In the genomic region with DNA sequence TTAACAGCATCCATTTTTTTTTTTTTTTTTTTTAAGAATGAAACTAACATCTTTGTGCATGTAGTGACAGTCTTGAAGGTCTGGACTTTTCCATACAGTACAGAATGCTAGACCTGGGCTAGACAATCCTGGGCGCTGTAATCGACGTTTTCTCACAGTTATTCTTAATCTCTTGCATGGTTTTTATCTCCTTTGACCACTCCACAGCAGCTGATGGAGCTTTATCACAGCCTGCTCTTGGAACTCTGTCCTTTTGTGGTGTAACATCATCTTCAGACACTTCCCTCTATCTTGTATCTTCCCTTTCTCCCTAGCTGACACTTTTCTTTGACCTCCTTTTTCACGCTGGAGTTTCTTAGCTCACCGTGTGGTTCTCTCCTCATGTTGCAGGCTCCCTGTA, we compare ENCODE assay signal across 28 mouse cellular contexts.
DNase-seq lines count a peak whose midpoint lies in the region; ATAC-seq and TF ChIP-seq lines count a peak whose summit lies in the region.
"Had no signal": no experiment of that assay in that cellular context is flagged by ENCODE, and none has a peak within 500 bp of the region (broad histone marks: within the 10 kb centered on the region; RNA-seq: fewer than 3 reads in every experiment).

No protein-coding gene starts in this region.

- no peaks in the 10 kb centered on the region for H3K79me2 ChIP-seq in MEL (ENCODE audit: control insufficient read depth, insufficient read depth, low read length, poor library complexity)

- H3K4me2 ChIP-seq in liver, embryonic 13.5 days: peak overlapping the region; percentile 20
- H3K4me2 ChIP-seq in heart, embryonic 12.5 days: no peak overlapping the region
- H3K4me2 ChIP-seq: forebrain, embryonic 13.5 days; heart, embryonic 13.5 days; kidney, embryonic 15.5 days; limb, embryonic 12.5 days; midbrain, embryonic 11.5 days; neural tube, embryonic 12.5 days had no signal

- no peak for TF ChIP-seq POLR2A in MEL (IDR thresholded peaks at IDR 0.05; ENCODE audit: control insufficient read depth in 1 of 2, insufficient read depth in 1 of 2, low read depth in 1 of 2, low read length in 2 of 2, poor library complexity in 1 of 2)

- H3K4me3 ChIP-seq in MEL (ENCODE audit: control insufficient read depth in 1 of 2, insufficient read depth in 1 of 2, low read depth in 2 of 2, low read length in 2 of 2): peak overlapping the region in 1 of 2 experiments; percentile 6; a peak in 1 of 4 replicates
- no peak overlapping the region for H3K4me3 ChIP-seq in liver, embryonic 13.5 days (replicated peaks)
- H3K4me3 ChIP-seq in heart, embryonic 12.5 days: no peak overlapping the region
- H3K4me3 ChIP-seq: forebrain, embryonic 13.5 days; heart, embryonic 13.5 days; kidney, embryonic 15.5 days; left cerebral cortex, adult 2 months; limb, embryonic 12.5 days; myocyte; neural tube, embryonic 12.5 days had no signal

- 7% methylated on average over 5 of the region's 5 CpGs for WGBS in liver, embryonic 13.5 days (ENCODE audit: insufficient replicate concordance)
- WGBS in heart, embryonic 12.5 days: 18% methylated on average over 5 of the region's 5 CpGs

- H3K4me1 ChIP-seq in MEL (ENCODE audit: control insufficient read depth in 1 of 2, insufficient read depth in 2 of 2, low read length in 2 of 2): peaks cover 47 to 49% of the 10 kb centered on the region in 2 experiments
- peaks cover 60% of the 10 kb centered on the region for H3K4me1 ChIP-seq in liver, embryonic 13.5 days (replicated peaks)
- H3K4me1 ChIP-seq in heart, embryonic 12.5 days (replicated peaks): peaks cover 13% of the 10 kb centered on the region
- H3K4me1 ChIP-seq: limb, embryonic 12.5 days had no signal

- H3K9ac ChIP-seq in MEL (ENCODE audit: control insufficient read depth, low read depth, low read length, poor library complexity, severe bottlenecking): peak overlapping the region; percentile 35; the same call in 1 of the 2 replicates
- H3K9ac ChIP-seq in liver, embryonic 13.5 days: no peak overlapping the region
- no peak overlapping the region for H3K9ac ChIP-seq in heart, embryonic 12.5 days
- H3K9ac ChIP-seq: forebrain, embryonic 13.5 days; heart, embryonic 13.5 days; kidney, embryonic 15.5 days; limb, embryonic 12.5 days; neural tube, embryonic 12.5 days had no signal

- TF ChIP-seq CTCF in MEL (IDR thresholded peaks at IDR 0.05 in 2 of 3, conservative IDR thresholded peaks at IDR 0.05 in 1 of 3; ENCODE audit: control insufficient read depth in 1 of 3, insufficient read depth in 1 of 3, low read depth in 2 of 3, low read length in 3 of 3, poor library complexity in 1 of 3, severe bottlenecking in 1 of 3): no peak

- TF ChIP-seq EP300 in MEL (IDR thresholded peaks at IDR 0.05; ENCODE audit: low read depth in 1 of 2, low read length in 2 of 2): peak; percentile 99

- no peak for TF ChIP-seq RAD21 in MEL (IDR thresholded peaks at IDR 0.05; ENCODE audit: low read depth, low read length)

- peak; percentile 60 for DNase-seq in MEL (ENCODE audit: low read depth, low spot score)
- DNase-seq in liver, embryonic 13.5 days: peak; percentile 34
- DNase-seq in urinary bladder, postnatal 14 days (ENCODE audit: low spot score): no peak
- DNase-seq in layer of hippocampus, postnatal 10 days (ENCODE audit: low spot score in 2 of 2): no peak
- DNase-seq: adrenal gland, adult 8-10 months; cerebellum, adult 11 months; cerebellum, adult 9-10 months; gastrocnemius, postnatal 10 days; heart, postnatal 10 days; kidney, adult 18-20 months; kidney, postnatal 25 days; lung, adult 18-20 months; right cerebral cortex, adult 18-20 months; spleen, adult 18-20 months had no signal

- peak; percentile 58; the same call in 1 of the 2 replicates for ATAC-seq in erythroblast, adult 5-6 weeks (replicated peaks; ENCODE audit: low FRiP score, poor library complexity, severe bottlenecking)
- peak; percentile 79 for ATAC-seq in liver, embryonic 13.5 days (ENCODE audit: low read depth)
- peak; percentile 12 for ATAC-seq in megakaryocyte progenitor cell, adult 5-6 weeks (replicated peaks; ENCODE audit: poor library complexity)
- ATAC-seq in heart, embryonic 12.5 days (ENCODE audit: insufficient number of reproducible peaks, low FRiP score): no peak
- ATAC-seq: CD4-positive, CD25-positive, alpha-beta regulatory T cell, adult 4 months; forebrain, embryonic 13.5 days; hindbrain, embryonic 16.5 days; lung, postnatal 0 days had no signal

- H3K36me3 ChIP-seq in MEL (ENCODE audit: control insufficient read depth in 1 of 2, insufficient read depth in 2 of 2, low read length in 2 of 2): peaks cover 0 to 64% of the 10 kb centered on the region in 2 experiments; a peak in 2 of 4 replicates
- no peaks in the 10 kb centered on the region for H3K36me3 ChIP-seq in liver, embryonic 13.5 days
- H3K36me3 ChIP-seq in heart, embryonic 12.5 days: no peaks in the 10 kb centered on the region
- H3K36me3 ChIP-seq: heart, embryonic 13.5 days; kidney, embryonic 15.5 days; limb, embryonic 12.5 days; neural tube, embryonic 12.5 days had no signal

- peak overlapping the region; percentile 86 for H3K27ac ChIP-seq in MEL (ENCODE audit: control insufficient read depth, low read depth, low read length)
- no peak overlapping the region for H3K27ac ChIP-seq in liver, embryonic 13.5 days
- H3K27ac ChIP-seq in heart, embryonic 12.5 days (ENCODE audit: poor library complexity, severe bottlenecking): no peak overlapping the region
- H3K27ac ChIP-seq: forebrain, embryonic 13.5 days; heart, embryonic 13.5 days; kidney, embryonic 15.5 days; left cerebral cortex, adult 2 months; limb, embryonic 12.5 days; neural tube, embryonic 12.5 days had no signal

- no peaks in the 10 kb centered on the region for H3K9me3 ChIP-seq in MEL (replicated peaks; ENCODE audit: insufficient read depth, low read length)
- no peaks in the 10 kb centered on the region for H3K9me3 ChIP-seq in liver, embryonic 13.5 days (replicated peaks)
- no peaks in the 10 kb centered on the region for H3K9me3 ChIP-seq in heart, embryonic 12.5 days (replicated peaks)
- H3K9me3 ChIP-seq: forebrain, embryonic 13.5 days; heart, embryonic 13.5 days; kidney, embryonic 15.5 days; limb, embryonic 12.5 days; neural tube, embryonic 12.5 days had no signal

- H3K27me3 ChIP-seq in MEL (ENCODE audit: control insufficient read depth in 1 of 2, insufficient read depth in 2 of 2, low read length in 2 of 2): no peaks in the 10 kb centered on the region
- no peaks in the 10 kb centered on the region for H3K27me3 ChIP-seq in liver, embryonic 13.5 days
- H3K27me3 ChIP-seq in heart, embryonic 12.5 days (replicated peaks): no peaks in the 10 kb centered on the region
- H3K27me3 ChIP-seq: forebrain, embryonic 13.5 days; heart, embryonic 13.5 days; kidney, embryonic 15.5 days; limb, embryonic 12.5 days; neural tube, embryonic 12.5 days had no signal

TF ChIP-seq in MEL, 35 proteins besides CTCF, POLR2A, EP300 and RAD21 (continues in another document):
- TF ChIP-seq UBTF (IDR thresholded peaks at IDR 0.05; ENCODE audit: borderline replicate concordance, insufficient read depth, low read depth, low read length) (no peak), TAL1 (IDR thresholded peaks at IDR 0.05; ENCODE audit: low read length) (peak; percentile 69), BHLHE40 (IDR thresholded peaks at IDR 0.05; ENCODE audit: borderline replicate concordance, low read depth, low read length) (peak; percentile 75), GATA1 (IDR thresholded peaks at IDR 0.05; ENCODE audit: low read depth, low read length) (peak; percentile 97), SMC3 (IDR thresholded peaks at IDR 0.05; ENCODE audit: low read depth, low read length) (no peak), JUND (IDR thresholded peaks at IDR 0.05; ENCODE audit: low read depth, low read length) (peak; percentile 66; the same call in 1 of the 2 replicates), SIN3A (IDR thresholded peaks at IDR 0.05; ENCODE audit: low read length) (peak; percentile 96), MYC (IDR thresholded peaks at IDR 0.05; ENCODE audit: low read depth, low read length) (0 out of 2 replicates have a peak, but pooled peaks have one; percentile 63), USF2 (IDR thresholded peaks at IDR 0.05; ENCODE audit: borderline replicate concordance in 1 of 2, insufficient read depth in 1 of 2, low read depth in 1 of 2, low read length in 2 of 2) (no peak), ZC3H11A (IDR thresholded peaks at IDR 0.05; ENCODE audit: low read depth, low read length) (0 out of 2 replicates have a peak, but pooled peaks have one; percentile 19), MAX (IDR thresholded peaks at IDR 0.05; ENCODE audit: low read length) (no peak; the same call in 1 of the 2 replicates), MXI1 (IDR thresholded peaks at IDR 0.05; ENCODE audit: low read depth, low read length) (peak; percentile 59), CHD2 (IDR thresholded peaks at IDR 0.05; ENCODE audit: low read length) (peak; percentile 58; the same call in 1 of the 2 replicates), POLR2AphosphoS2 (IDR thresholded peaks at IDR 0.05; ENCODE audit: low read length) (0 out of 2 replicates have a peak, but pooled peaks have one; percentile 47), MYB (IDR thresholded peaks at IDR 0.05; ENCODE audit: low read depth, low read length) (peak; percentile 90), ETS1 (IDR thresholded peaks at IDR 0.05; ENCODE audit: low read depth, low read length) (peak; percentile 100), E2F4 (IDR thresholded peaks at IDR 0.05; ENCODE audit: borderline replicate concordance, low read depth, low read length) (no peak), CHD1 (IDR thresholded peaks at IDR 0.05; ENCODE audit: low read depth, low read length) (peak; percentile 65; the same call in 1 of the 2 replicates), KAT2A (conservative IDR thresholded peaks at IDR 0.05; ENCODE audit: low read depth, low read length) (no peak; the same call in 1 of the 2 replicates), MAFK (IDR thresholded peaks at IDR 0.05; ENCODE audit: borderline replicate concordance, low read depth, low read length) (peak; percentile 75), ZMIZ1 (IDR thresholded peaks at IDR 0.05; ENCODE audit: low read depth, low read length) (0 out of 2 replicates have a peak, but pooled peaks have one; percentile 58), HCFC1 (IDR thresholded peaks at IDR 0.05; ENCODE audit: low read depth, low read length) (peak; percentile 48; the same call in 1 of the 2 replicates), POLR2AphosphoS5 (IDR thresholded peaks at IDR 0.05; ENCODE audit: borderline replicate concordance, low read depth, low read length) (no peak), TCF12 (IDR thresholded peaks at IDR 0.05; ENCODE audit: low read depth, low read length) (peak; percentile 98), USF1 (IDR thresholded peaks at IDR 0.05; ENCODE audit: low read depth, low read length) (no peak), TBP (IDR thresholded peaks at IDR 0.05; ENCODE audit: low read depth, low read length) (0 out of 2 replicates have a peak, but pooled peaks have one; percentile 39), GABPA (IDR thresholded peaks at IDR 0.05; ENCODE audit: low read depth, low read length) (peak; percentile 50; the same call in 1 of the 2 replicates)

Comparison
In these comparisons a context has a peak if more than half of its experiments do, and no peak if none do; other contexts are left out.
1. DNase-seq: peak in MEL (single experiment) and liver, embryonic 13.5 days (single experiment); none in urinary bladder, postnatal 14 days (single experiment) and layer of hippocampus, postnatal 10 days (0 of 2).